Mouse (Mus musculus) lung, embryonic 15.5 days (tissue): Measurements from ENCODE around the gene 1700029F12Rik. TPM values are rescaled to one million over a fixed set of nuclear protein-coding genes. Genes with fewer than 3 reads are reported as not detected.
A peak's percentile ranks its signal among the peaks of the same experiment; 100 is the strongest.

Experiments
- ATAC-seq: fragments of 200-750 bp; cut with Nextera tagmentation; 2 replicates; pipeline ENCODE4 v1.8.0; 2017; ENCODE audit warnings: moderate number of reproducible peaks, borderline replicate concordance; ENCODE audit not compliant: low FRiP score, low TSS enrichment; ENCODE audit errors: extremely low read depth
- H3K27ac ChIP-seq: fragments of 300-500 bp; sonication (generic); 2 replicates; pipeline ENCODE4 v1.5.1; 2015; ENCODE audit warnings: moderate library complexity, mild to moderate bottlenecking, inconsistent platforms
- H3K27me3 ChIP-seq: fragments of 300-500 bp; sonication (generic); 2 replicates; pipeline ENCODE4 v1.6.1; 2015; ENCODE audit warnings: inconsistent platforms
- H3K36me3 ChIP-seq: fragments of 300-500 bp; sonication (generic); 2 replicates; pipeline ENCODE4 v1.6.1; 2015; ENCODE audit warnings: inconsistent platforms
- H3K4me1 ChIP-seq: fragments of 300-500 bp; sonication (generic); 2 replicates; pipeline ENCODE4 v1.6.1; 2015; ENCODE audit warnings: inconsistent platforms
- H3K4me2 ChIP-seq: fragments of 300-500 bp; sonication (generic); 2 replicates; pipeline ENCODE4 v1.6.1; 2015; ENCODE audit warnings: inconsistent platforms, mild to moderate bottlenecking, moderate library complexity
- H3K4me3 ChIP-seq: fragments of 300-500 bp; sonication (generic); 2 replicates; pipeline ENCODE4 v1.5.1; 2015; ENCODE audit warnings: mild to moderate bottlenecking, inconsistent platforms
- H3K9ac ChIP-seq: fragments of 300-500 bp; sonication (generic); 2 replicates; pipeline ENCODE4 v1.6.1; 2015; ENCODE audit warnings: inconsistent platforms
- H3K9me3 ChIP-seq: fragments of 300-500 bp; sonication (generic); 2 replicates; pipeline ENCODE4 v1.6.1; 2016; ENCODE audit warnings: inconsistent platforms
- WGBS: fragments of 180-500 bp; shearing (Covaris S2); methylation state at CpG from one replicate; pipeline ENCODE4 v1.1.7; 2015; 5-methylcytosine and 5-hydroxymethylcytosine counted together
- polyA plus RNA-seq: library from polyadenylated mRNA; unstranded; fragments of >200 nt; fragmentation: Nextera tagmentation; extraction: Ambion mirVana; gene quantifications from 2 replicates; pipeline ENCODE4 v1.2.1, GENCODE M21; 2015

The 1700029F12Rik gene
- not detected in 2 replicates for polyA plus RNA-seq

DNA sequence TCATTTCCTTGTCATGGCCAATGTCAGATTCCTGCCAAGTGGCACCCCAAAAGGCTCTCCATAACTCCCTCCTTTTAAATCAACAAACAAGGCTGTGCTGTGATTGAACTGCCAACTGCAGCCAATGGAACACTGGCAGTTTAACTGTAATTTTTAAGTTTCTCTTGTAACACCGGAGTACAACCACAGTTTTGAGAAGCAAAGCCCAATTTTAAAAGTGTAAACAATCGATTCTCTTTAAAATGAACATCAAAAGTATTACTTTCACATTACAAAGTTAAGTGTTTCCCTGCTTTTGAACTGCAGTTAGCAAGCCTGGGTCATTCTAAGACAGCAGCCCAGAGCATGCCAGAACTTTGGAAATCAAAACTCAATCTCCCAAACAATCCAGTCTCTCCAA is at the start of gene 1700029F12Rik:
1700029F12Rik (minus strand) TSS at position 101 of the 400 bp plus-strand sequence.
- Histone ChIP-seq H3K9ac (no peak within 1 kb of the TSS), H3K4me2 (no peak within 1 kb of the TSS), H3K27me3 (no peaks in the 10 kb centered on the region), H3K27ac (no peak within 1 kb of the TSS), H3K36me3 (no peaks in the 10 kb centered on the region), H3K9me3 (no peaks in the 10 kb centered on the region), H3K4me1 (no peaks in the 10 kb centered on the region), H3K4me3 (no peak within 1 kb of the TSS)
- ATAC-seq: no peak
- 55% methylated on average over 2 of the region's 2 CpGs for WGBS

DNA sequence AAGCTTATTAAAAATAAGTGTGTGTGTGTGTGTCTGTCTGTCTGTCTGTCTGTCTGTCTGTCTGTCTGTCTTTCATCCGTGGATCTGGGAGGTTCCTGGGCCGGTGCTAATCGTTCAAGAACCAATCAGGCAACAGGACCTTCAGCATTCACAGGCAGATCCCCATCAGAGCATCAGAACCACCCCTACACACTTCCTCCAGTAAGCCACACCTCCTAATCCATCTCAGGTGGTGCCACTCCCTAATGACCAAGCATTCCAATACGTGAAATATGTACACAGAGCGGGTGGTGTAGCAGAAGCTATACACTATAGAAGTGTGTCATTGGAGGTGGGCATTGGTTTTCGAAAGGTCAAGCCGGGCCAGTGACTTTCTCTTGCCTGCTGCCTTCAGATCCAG is 48.3 kb upstream of the 1700029F12Rik start:
- Histone ChIP-seq H3K4me2 (no peak overlapping the region), H3K9ac (no peak overlapping the region), H3K4me1 (no peaks in the 10 kb centered on the region), H3K27ac (no peak overlapping the region), H3K9me3 (no peaks in the 10 kb centered on the region), H3K4me3 (no peak overlapping the region), H3K27me3 (no peaks in the 10 kb centered on the region), H3K36me3 (no peaks in the 10 kb centered on the region)
- WGBS: 74% methylated on average over 7 of the region's 7 CpGs
- ATAC-seq: no peak

DNA sequence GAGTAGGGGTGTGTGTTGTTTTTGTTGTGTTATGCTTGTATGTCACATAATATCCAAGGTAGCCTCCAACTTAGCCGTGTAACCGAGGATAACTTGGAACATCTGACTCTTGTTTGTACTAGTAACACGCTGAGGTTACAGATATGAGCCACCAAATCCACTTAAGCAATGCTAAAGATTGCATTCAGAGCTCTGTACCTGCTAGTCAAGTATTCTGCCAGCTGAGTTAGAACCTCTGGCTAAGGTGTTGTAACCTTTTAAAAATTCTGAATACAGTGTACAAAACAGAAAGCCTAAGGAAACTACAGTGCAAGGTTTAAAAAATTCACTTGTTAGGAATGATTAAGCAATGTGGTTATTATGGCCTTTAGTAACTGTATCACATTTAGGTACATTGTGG is 46.5 kb upstream of the 1700029F12Rik start:
- Histone ChIP-seq H3K4me3 (no peak overlapping the region), H3K4me1 (no peaks in the 10 kb centered on the region), H3K36me3 (no peaks in the 10 kb centered on the region), H3K4me2 (no peak overlapping the region), H3K9me3 (no peaks in the 10 kb centered on the region), H3K27me3 (no peaks in the 10 kb centered on the region), H3K9ac (no peak overlapping the region), H3K27ac (no peak overlapping the region)
- no peak for ATAC-seq
- WGBS: 84% methylated on average over 3 of the region's 3 CpGs

DNA sequence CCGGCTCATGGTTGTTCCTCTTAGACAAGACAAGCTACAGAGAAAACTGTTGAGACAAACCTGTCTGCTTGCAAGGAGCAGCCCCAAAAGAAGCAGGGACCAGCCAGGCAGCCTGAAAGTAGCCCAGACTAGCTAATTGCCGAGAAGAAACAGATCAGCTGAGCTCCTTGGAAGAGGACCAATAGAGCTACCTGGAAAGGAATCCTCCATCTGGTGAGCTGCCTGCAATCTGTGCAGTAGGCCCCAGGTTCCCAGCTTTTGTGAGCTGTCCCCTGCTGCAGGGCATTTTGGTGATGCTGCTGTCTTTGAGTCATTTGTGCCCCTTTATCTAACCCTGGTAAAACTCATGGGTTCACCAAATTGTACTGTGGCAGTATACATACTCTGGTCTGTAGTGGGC is 46.0 kb upstream of the 1700029F12Rik start:
- Histone ChIP-seq H3K4me2 (no peak overlapping the region), H3K4me1 (no peaks in the 10 kb centered on the region), H3K9me3 (no peaks in the 10 kb centered on the region), H3K36me3 (no peaks in the 10 kb centered on the region), H3K9ac (no peak overlapping the region), H3K27me3 (no peaks in the 10 kb centered on the region), H3K27ac (no peak overlapping the region), H3K4me3 (no peak overlapping the region)
- 65% methylated on average over 2 of the region's 2 CpGs for WGBS
- no peak for ATAC-seq

DNA sequence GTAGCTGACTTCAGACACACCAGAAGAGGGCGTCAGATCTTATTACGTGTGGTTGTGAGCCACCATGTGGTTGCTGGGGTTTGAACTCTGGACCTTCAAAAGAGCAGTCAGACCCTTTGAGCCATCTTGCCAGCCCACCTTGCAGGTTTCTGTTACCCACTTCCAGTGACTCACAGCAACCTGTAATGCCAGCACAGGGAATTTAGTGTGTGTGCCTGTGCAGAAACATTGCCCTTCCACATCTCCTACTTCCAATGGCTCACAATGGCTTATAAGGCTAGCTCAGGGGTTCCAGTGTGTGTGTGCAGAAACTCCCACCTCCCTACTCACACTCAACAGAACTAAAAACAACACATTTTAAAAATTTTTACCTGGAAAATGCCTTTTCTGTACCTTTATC is 43.4 kb upstream of the 1700029F12Rik start:
- no peaks in the 10 kb centered on the region for H3K4me1 ChIP-seq
- WGBS: 88% methylated on average over 2 of the region's 2 CpGs
- no peak overlapping the region for H3K9ac ChIP-seq
- no peaks in the 10 kb centered on the region for H3K36me3 ChIP-seq
- ATAC-seq: no peak
- no peaks in the 10 kb centered on the region for H3K9me3 ChIP-seq
- no peak overlapping the region for H3K4me2 ChIP-seq
- no peak overlapping the region for H3K27ac ChIP-seq
- no peak overlapping the region for H3K4me3 ChIP-seq
- H3K27me3 ChIP-seq: peaks cover 7% of the 10 kb centered on the region; the same call in 1 of the 2 replicates

DNA sequence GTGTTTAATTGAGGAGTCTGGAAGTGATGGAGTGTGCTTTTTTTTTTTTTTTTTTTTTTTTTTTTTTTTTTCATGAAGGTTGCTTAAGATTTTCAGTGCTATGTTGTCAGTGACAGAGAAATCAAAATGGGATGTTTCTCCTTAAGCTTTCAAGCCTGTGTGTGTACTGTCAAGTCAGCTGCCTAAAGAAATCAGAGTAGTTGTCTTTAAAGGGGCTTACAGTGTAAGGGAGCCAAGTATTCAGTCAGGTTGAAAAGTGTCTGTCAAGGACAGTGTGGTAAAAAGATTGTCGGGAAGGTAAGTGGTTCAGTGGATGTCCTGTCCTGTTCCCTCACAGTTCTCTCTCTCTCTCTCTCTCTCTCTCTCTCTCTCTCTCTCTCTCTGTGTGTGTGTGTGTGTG is 39.3 kb upstream of the 1700029F12Rik start:
- Histone ChIP-seq H3K4me2 (no peak overlapping the region), H3K4me1 (peaks cover 3% of the 10 kb centered on the region; the same call in 1 of the 2 replicates), H3K27ac (no peak overlapping the region), H3K9ac (no peak overlapping the region), H3K36me3 (no peaks in the 10 kb centered on the region), H3K4me3 (no peak overlapping the region), H3K9me3 (no peaks in the 10 kb centered on the region), H3K27me3 (peaks cover 37% of the 10 kb centered on the region)
- 38% methylated on average over 1 of the region's 1 CpGs for WGBS
- ATAC-seq: no peak

DNA sequence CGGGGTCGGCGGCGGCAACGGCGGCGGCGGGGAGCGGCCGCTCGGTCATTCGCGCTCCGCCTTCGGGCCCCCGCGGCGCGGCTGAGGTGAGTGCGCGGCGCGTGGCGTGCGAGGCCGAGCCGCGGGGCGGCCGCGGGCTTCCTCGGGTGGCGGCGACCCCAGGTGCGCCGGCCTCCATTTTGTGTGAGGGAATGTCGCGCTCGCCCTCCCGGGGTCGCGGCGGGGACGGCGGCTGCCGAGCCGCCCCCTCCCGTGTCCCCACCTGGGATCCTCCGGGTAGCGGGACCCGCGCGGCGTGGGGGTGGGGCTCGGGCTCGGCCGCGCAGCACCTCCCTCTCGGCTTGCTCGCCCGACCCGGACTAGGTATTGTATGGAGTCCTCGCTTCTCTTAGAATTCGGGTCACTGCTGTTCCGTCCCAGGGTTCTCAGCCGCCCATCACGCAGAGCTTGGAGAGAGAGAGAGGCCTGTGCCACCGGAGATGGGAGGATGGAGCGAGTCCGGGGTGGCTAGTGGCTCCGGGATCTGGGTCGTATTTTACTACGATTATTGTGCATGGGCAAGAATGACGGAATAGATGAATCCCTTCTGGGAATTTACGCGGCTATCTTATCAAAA is 37.6 kb upstream of the 1700029F12Rik start:
- Histone ChIP-seq H3K36me3 (no peaks in the 10 kb centered on the region), H3K9me3 (no peaks in the 10 kb centered on the region), H3K4me2 (peak overlapping the region; percentile 100), H3K27ac (no peak overlapping the region), H3K4me3 (peak overlapping the region; percentile 76), H3K9ac (peak overlapping the region; percentile 33), H3K4me1 (peaks cover 3% of the 10 kb centered on the region; the same call in 1 of the 2 replicates), H3K27me3 (peaks cover 52% of the 10 kb centered on the region)
- ATAC-seq: peak; percentile 62
- under 1% methylated on average over 49 of the region's 76 CpGs for WGBS

DNA sequence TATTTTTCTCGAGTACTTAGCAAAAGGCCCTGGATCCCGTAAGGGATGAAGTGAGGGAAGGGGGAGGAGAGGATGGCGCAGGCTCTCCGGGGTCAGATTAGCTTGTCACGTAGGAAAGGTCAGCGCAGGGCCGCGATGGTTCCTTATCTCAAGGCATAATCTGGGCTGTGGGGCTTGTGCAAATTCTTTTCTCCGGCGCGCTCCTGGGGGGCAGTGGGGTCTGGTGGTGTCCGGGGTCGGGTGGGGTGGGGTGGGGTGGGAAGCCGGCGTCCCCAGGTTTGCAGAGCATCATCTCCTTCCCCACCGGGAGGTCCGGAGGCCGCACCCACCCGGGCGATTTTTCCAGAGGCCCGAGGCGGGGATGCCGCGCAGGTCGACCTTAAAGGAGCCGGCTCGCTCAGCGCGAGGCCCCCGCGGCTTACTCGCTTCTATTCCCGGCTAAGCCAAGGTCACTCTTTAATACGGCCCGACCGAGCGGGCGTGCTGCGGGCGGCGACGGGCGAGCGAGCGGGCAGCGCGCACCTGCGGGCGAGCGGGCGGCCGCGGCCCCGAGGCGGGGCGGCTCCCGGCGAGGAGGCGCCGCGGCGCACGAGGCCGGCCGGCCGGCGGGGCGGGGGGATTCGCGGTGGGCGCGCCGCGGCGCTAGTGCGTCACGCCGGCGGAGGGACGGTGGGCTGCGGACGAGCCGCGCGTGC is 36.9 kb upstream of the 1700029F12Rik start:
- Histone ChIP-seq H3K36me3 (no peaks in the 10 kb centered on the region), H3K4me3 (peak overlapping the region; percentile 76), H3K27ac (no peak overlapping the region), H3K27me3 (peaks cover 52% of the 10 kb centered on the region), H3K9me3 (no peaks in the 10 kb centered on the region), H3K4me2 (peak overlapping the region; percentile 100), H3K4me1 (peaks cover 3% of the 10 kb centered on the region; the same call in 1 of the 2 replicates), H3K9ac (peak overlapping the region; percentile 33)
- WGBS: 1% methylated on average over 69 of the region's 85 CpGs
- peak; percentile 46; the same call in 1 of the 2 replicates for ATAC-seq

DNA sequence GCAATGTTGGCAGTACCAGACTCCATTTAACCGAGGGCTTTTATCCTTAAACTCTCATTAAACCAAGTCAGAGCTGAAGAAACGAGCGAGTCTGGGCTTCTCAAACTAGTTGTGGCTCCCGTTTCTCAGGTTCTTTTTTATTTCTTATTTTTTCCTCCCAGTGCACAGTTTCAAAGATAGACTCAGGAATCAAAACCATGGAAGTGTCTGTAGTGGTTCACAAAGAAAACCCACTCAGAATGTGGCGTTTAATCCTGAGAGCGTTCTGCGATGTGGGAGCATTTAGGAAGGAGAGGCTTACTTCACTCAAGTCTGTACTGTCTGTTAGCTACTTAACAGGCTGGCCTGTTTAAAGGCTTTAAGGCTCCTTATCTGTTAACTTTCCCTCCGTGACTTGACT is 34.0 kb upstream of the 1700029F12Rik start:
- Histone ChIP-seq H3K4me3 (no peak overlapping the region), H3K4me1 (peaks cover 3% of the 10 kb centered on the region; the same call in 1 of the 2 replicates), H3K9ac (no peak overlapping the region), H3K4me2 (no peak overlapping the region), H3K36me3 (no peaks in the 10 kb centered on the region), H3K27ac (no peak overlapping the region), H3K9me3 (no peaks in the 10 kb centered on the region), H3K27me3 (peaks cover 51% of the 10 kb centered on the region)
- 64% methylated on average over 8 of the region's 8 CpGs for WGBS
- ATAC-seq: no peak

DNA sequence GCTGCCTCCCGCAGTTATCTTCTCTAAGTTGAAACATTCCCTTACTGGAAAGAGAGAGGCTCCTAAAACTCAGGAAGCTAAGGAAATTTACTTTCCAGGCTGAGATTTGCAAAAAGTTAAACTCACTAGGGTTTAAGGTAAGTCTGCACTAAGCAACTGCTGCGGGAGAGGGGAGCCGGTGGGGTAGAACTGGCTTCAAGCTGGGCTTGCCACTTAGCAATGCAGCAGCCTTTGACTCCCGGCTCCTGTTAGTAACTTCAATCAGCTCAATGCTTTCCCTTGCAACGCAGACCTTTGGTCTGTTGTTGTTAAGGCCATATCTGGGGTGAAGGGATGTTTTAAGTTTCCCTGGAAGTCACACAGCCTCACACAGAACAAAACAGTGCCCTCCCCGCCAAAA is 33.5 kb upstream of the 1700029F12Rik start:
- peaks cover 3% of the 10 kb centered on the region; the same call in 1 of the 2 replicates for H3K4me1 ChIP-seq
- no peak overlapping the region for H3K4me2 ChIP-seq
- 26% methylated on average over 6 of the region's 6 CpGs for WGBS
- H3K27me3 ChIP-seq: peaks cover 46% of the 10 kb centered on the region
- no peak overlapping the region for H3K27ac ChIP-seq
- no peak overlapping the region for H3K9ac ChIP-seq
- H3K9me3 ChIP-seq: no peaks in the 10 kb centered on the region
- ATAC-seq: no peak
- no peaks in the 10 kb centered on the region for H3K36me3 ChIP-seq
- H3K4me3 ChIP-seq: no peak overlapping the region

DNA sequence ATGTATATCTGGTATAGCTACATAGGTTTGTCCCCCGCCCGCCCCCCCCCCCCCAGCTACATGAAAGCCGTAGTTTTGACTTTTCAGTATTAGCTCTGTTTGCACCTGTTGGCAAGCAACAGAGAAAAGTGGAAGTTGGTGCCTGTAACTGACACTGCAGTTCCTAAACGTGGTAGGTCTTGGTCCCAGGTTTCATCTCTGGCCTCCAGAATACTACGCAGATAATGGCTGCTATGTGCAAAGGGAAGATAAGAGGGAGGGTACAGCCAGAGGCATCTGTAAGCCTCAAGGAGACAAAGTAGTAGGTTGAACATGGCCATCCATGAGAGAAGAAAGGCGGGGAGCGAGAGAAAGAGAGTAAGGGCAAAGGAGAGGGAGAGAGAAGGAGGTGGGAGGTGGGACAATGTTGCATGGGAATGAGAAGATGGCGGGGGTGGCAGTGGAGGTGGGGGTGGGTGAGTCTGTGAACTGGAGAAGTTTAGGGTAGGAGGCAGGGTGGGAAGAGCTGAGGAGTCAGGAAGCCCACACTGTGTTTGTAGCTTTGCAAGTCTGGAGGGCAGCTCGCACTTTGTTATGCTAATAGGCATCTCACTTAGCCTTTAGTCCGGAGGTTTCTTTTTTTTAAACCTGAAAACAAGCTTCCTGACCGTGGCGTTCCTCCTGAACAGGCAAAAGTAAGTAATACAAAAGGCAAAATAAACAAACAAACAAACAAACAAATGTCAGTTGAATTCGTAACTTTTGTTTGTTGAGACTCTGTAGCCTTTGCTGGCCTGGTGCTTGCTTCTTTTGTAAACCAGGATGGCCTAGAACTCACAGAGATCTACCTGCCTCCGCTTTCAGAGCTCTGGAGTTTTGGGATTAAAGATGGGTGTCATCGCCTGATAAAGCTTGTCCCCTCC is 32.7 kb upstream of the 1700029F12Rik start, which contains the start of gene Fam169a:
Fam169a (plus strand) TSS at position 638 of the 902 bp plus-strand sequence.
- Histone ChIP-seq H3K27ac (no peak within 1 kb of the TSS), H3K4me2 (no peak within 1 kb of the TSS), H3K4me3 (no peak within 1 kb of the TSS), H3K9ac (no peak within 1 kb of the TSS), H3K36me3 (no peaks in the 10 kb centered on the region), H3K4me1 (peaks cover 1% of the 10 kb centered on the region; the same call in 1 of the 2 replicates), H3K9me3 (no peaks in the 10 kb centered on the region), H3K27me3 (peaks cover 40% of the 10 kb centered on the region)
- 64% methylated on average over 15 of the region's 15 CpGs for WGBS
- ATAC-seq: no peak
